Mouse (Mus musculus) cerebellum, adult 8-10 months (tissue): ENCODE results near the gene Usp22.
"Not testable (repeated sequence)": the region's sequence is repeated elsewhere in the genome, so short reads cannot be mapped to it uniquely, and the experiment has no call there.

ENCODE experiments used
- DNase-seq: peaks from one replicate; pipeline ENCODE4 v3.0.0; 2022

Gene Usp22

DNA sequence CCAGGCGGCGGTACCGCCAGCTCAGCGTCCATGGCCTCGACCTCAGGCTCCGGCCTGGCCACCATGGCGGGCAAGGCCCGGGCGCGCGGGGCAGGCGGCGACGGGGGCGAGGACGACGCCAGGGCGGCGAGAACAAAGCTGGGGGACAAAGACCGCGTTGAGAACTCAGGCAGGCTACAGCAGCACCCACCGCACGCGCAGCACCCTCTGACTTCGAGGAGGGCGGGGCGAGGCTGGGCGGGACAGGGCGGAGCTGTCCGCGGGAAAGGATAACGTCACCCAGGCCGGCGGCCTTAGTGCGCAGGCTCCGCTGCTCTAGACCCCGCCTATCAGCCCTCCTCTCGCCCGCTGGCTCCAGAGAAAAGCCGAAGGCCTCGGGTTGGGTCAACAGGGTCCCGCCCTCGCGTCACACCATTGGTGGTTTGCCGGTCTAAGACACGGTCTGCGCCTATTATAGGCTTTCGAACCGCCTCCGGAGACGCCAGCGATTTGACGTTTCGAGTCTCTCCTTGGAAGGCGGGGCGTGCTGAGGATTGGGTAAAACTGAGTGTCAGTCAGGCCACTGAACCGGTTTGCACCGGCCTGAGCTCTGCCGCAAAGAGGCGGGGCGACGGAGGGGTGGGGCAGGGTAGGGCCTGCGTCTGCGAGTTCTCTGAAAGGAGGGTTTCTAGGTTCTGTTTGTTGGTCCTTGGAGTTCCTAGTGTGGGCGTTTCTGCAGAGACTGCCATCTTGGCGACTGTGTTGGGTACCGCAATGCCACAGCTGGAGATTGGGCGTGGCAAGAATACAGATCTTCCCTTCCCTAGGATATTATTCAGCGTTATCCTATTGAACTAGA lies at the start of gene Usp22:
Usp22 (minus strand) TSS at position 235 of the 838 bp plus-strand sequence.
- peak; percentile 99 for DNase-seq

- no peak for DNase-seq
These were observed 49.4 kb upstream of the Usp22 start for GRCm38 (mm10) chr11:61224234-61224744.

DNA sequence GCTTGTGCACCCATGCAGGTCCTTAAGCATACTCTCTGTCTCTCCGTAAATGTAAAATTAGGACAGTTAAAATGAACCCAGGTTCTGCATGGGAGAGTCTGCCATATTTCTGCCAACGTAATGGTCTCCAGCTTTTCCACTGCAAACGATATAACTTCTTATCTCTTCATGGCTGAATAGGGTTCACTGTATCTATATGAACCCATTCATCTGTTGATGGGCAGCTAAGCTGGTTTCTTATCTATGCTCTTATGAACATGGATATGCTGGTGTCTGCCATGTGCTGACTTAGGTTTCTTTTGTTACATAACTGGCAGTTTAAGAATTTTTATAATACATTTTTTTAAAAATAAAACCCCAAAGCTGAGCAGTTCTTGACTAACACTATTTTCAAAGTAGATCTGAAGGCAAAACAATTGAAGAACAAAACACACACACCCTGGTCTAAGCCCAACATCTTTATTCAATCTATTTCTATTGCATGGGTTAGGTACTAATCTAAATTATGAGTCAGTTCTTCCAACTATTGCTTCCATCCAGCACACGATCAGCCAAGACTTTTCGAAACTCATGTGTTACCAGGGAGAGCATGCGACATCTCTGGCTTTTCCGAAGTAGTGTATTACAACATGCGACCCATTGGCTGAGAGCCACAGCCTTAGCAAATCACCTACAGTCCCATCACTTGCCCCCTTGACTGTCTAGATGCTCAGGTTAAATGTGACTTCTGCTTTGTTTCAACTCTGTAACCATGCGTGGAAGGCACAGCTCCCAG lies 48.3 kb upstream of the Usp22 start:
- DNase-seq = no peak

GRCm38 (mm10) chr11:61222007-61222406 lies 47.2 kb upstream of the Usp22 start:
- no peak for DNase-seq

DNA sequence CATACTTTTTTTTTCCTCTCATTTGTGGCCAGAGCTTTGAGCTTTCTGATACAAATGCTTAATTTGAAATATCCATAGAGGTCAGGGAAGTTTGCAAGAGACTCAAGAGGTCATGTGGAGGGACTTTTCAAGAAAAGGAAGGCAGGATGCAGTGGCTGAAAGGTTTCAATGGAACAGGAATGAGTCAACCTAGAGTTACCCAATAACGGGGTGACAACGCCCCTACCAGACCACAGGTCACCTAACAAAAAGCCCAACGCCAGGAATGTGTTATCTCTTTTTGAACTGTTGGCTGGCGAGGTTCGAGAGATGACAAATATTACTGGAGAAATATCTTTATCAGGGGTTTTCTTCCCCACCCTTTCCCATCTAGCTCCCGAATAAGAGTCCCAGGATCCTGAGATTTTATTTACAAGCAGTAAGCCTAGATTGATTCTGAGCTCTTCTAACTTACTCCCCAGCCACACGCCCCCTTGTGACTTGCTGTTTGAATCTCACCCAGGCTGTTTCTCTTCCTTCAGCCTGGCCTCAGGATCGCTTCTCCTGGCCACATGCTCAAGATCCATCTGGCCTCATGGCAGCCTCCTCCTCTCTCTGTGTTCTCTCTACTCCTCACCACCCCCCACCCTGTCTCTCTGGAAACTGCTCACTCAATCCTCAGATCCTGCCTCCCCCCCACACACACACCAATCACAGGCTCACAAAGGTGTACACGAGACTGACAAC lies 45.5 kb upstream of the Usp22 start:
- DNase-seq = no peak

- no peak for DNase-seq
These were observed 41.1 kb upstream of the Usp22 start for GRCm38 (mm10) chr11:61215936-61216335.

DNA sequence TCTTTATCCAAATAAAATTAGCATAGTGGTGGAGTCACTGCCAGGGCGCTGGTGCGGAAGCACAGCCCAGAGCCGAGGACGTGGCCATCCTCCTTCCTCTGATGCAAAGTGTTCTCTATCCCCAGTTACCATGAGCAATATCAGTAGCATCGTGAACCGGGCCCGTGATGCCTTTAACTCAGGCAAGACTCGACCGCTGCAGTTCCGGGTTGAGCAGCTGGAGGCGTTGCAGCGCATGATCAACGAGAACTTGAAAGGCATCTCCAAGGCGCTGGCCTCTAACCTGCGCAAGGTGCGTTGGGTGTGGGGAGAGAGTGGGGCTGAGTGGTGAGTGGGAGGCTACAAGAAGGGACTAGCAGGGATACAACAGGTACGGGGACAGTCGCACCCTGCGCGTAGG lies 37.2 kb upstream of the Usp22 start:
- no peak for DNase-seq

- no peak for DNase-seq
These were observed 33.5 kb upstream of the Usp22 start for GRCm38 (mm10) chr11:61208316-61208715.

GRCm38 (mm10) chr11:61207487-61208246 lies 32.8 kb upstream of the Usp22 start, which contains the start of gene Aldh3a1:
Aldh3a1 (plus strand) TSS chr11:61207537.
- no peak for DNase-seq

- no peak for DNase-seq
These were observed 31.3 kb upstream of the Usp22 start for GRCm38 (mm10) chr11:61206136-61206535.

- no peak for DNase-seq
These were observed 30.5 kb upstream of the Usp22 start for GRCm38 (mm10) chr11:61205167-61205950.

DNA sequence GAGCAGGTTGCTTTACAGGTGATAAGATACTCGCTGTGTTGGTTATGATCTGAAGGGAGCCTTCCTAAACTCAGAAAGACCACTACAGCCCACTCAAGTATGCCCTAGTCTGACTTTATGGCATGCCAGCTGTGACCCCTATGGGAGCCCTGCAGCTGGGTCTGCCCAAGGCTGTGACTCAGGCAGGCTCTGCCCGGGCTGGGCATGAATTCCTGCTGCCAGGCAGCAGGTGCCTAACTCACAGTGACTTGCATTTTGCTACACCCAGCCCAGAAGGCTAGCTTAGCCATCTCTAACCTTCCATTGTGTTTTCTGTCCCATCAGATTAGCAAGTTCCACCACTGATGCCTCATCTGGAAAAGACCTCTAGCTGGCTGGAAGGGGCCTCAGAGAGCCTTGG lies 28.0 kb upstream of the Usp22 start:
- DNase-seq = no peak

DNA sequence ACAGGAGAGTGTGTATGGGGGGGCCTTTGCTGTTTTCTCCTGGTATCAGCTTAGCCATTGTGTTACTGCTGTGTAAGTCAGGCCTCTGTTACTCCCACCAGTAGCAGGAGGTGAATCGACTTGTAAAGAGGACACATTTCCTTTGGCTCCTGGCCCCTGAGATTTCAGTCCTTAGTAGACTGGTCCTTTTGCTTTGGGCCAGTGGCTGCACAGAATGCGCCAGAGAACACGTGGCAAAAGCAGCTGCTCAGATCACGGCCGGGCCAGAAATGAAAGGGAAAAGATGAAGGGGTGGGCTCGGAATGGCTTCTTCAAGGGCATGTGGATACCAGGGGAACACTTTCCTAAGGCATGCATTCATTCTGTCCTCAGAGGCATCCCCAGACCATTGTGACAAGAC lies 27.3 kb upstream of the Usp22 start:
- DNase-seq = no peak

DNA sequence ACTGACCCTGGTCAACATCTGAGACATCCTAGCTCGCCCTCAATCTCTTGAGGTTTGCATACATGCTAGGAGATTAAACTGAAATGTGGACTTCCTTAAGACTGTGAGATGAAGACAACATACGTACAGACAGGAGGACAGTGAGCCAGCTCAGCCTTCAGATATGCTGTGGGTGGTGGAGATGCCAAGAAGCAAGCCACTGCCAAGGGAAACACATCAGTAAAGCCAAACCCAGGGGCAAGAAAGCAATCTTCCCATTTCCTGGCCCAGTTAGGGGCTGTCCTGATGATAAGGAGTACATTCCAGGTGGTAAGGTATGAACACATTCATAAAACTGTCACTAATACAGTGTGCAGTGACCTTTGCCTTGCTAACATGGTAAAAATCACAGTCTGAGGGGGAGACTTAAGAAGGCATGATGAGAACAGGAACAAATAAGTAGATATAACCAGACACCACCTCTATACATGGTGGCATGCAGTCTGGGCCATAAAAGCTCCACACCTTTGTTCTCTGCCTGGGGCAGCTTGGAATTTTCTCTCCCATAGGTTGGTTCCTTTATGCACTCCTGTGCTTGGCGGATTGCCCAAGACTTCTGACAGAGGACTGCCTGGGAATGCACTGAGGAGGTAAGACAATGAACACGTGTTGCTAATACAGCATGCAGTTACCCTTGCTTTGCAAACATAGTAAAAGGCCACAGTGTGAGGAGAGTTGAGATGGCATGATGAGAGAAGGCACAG lies 24.9 kb upstream of the Usp22 start:
- no peak for DNase-seq

DNA sequence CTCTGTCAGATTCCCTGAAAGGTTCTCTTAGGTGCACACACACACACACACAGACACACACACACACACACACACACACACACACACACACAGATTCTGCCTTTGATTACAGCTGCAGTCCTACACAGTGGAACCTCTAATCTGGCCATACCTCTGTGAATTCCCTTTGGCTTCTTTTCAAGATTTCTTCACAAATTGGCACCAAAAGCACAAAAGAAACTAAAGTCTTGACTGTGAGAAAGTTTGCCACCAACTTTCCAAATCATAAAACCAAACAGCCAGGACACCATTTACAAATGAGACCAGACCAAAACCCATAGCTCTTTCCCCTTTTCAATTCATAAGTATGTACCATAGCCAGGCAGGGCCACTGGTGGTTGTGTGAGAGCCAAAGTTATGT lies 23.1 kb upstream of the Usp22 start:
- no peak for DNase-seq

DNA sequence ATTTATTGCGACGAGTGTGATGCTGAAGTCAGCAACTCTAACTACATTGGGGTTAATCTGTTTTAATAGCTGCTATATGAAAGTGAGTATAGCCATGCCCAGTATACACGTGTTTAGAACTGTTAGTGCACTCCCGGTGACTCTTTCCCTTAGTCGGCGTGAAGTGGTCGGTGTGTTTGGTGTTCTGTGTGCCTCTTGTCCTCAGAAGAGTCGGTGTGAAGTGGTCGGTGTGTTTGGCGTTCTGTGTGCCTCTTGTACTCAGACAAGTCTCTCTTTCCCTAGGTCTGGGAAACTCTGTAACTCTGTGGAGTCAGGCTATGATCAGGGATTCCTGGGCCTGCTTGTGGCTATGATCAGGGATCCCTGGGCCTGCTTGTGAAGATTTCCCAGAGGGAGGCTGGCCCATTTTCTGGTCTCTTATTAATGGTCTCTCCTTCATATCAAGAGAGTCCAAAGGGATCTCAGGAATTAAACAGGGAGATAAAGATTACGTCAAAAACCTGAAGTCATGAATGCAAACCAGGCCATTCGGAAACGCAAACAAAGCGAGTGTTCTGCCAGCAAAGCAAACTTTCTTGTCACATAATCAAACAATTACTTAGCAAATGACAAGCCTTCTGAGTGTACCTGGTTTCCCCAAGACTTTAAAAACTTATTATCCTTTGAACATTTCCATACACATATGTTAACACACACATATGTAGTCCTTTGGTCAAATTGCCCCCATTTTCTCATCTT lies 21.9 kb upstream of the Usp22 start:
- DNase-seq = no peak

GRCm38 (mm10) chr11:61193392-61193791 lies 18.5 kb upstream of the Usp22 start:
- DNase-seq = peak; percentile 87

DNA sequence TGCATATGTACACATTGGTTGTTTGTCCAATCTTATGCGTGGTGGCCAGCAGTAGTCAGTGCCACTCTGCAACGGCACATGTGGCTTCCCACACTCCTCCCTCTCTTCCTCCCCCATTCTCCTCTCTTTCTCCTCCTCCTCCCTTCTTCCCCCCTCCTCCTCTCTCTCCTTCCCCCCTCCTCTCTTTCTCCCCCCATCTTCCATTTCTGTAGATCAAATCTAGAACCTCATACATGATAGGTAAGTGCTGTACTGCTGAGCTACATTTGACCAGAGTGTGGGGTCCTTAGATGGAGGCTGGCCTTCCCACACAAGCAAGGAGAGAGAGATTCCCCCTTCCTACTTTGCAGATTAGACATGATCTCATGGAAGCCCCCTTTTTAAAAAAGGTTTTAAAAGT lies 17.9 kb upstream of the Usp22 start:
- DNase-seq = no peak

- DNase-seq = not testable (repeated sequence)
These were observed 17.3 kb upstream of the Usp22 start for GRCm38 (mm10) chr11:61192123-61192522.

GRCm38 (mm10) chr11:61190776-61191175 lies 15.9 kb upstream of the Usp22 start:
- no peak for DNase-seq
